Mouse (Mus musculus): Measurements from ENCODE around the gene Pla2g4f. TPM values are rescaled to one million over a fixed set of nuclear protein-coding genes. Genes with fewer than 3 reads are reported as not detected.

Pla2g4f gene
- polyA plus RNA-seq, 1 experiment from 2014 or later = not detected

DNA sequence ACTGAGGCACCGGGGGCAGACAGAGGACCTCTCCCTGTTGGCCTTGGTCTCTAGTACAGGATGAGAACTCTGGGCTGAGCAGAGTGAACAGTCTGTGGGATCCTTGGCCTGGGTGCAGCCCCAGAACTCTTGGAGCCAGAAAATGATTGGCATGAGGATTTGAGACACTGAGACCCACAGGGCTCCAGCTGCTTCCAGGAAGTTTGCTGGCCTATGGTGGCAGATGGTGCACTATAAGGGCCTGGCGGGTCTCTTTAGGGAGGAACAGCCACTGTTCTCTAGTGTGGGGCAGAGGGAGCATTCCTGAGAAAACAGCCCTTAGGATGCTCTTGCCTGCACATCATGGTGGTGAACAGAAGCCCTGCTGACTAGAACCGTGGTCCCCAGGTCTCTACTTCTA lies 25.6 kb downstream of the Pla2g4f start:
- H3K27ac ChIP-seq (ENCODE audit: low read depth, low read length) = no peak overlapping the region
- H3K9me3 ChIP-seq (replicated peaks; ENCODE audit: control insufficient read depth, low read length) = no peaks in the 10 kb centered on the region
- no peaks in the 10 kb centered on the region for H3K27me3 ChIP-seq (ENCODE audit: control insufficient read depth, insufficient read depth, low read length)
- no peak overlapping the region for H3K9ac ChIP-seq (ENCODE audit: low read depth, low read length)
- no peaks in the 10 kb centered on the region for H3K4me1 ChIP-seq (ENCODE audit: control insufficient read depth, insufficient read depth, low read length)
- no peak overlapping the region for H3K4me2 ChIP-seq
- no peaks in the 10 kb centered on the region for H3K36me3 ChIP-seq (ENCODE audit: control insufficient read depth, insufficient read depth, low read length)
- no peak overlapping the region for H3K4me3 ChIP-seq (ENCODE audit: low read depth, low read length)
- ATAC-seq (replicated peaks; ENCODE audit: insufficient number of reproducible peaks, low FRiP score, low TSS enrichment) = no peak
- WGBS (ENCODE audit: insufficient replicate concordance) = 79% methylated on average over 3 of the region's 3 CpGs

DNA sequence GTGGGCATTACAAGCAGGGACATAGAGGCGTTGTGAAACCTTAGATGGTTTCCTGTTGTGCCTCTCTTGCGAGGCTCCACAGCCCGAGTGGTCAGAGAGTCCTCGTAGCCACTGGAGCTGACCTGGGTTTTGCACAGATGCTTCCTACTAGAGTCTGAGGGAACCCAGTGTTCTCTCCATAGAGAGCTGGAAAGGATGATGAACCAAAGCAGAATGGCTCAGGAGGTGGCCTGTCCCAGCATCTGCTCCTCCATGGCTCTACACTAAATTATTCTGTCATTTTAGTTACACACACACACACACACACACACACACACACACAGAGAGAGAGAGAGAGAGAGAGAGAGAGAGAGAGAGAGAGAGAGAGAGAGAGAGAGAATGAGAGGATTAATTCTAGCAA lies 28.3 kb downstream of the Pla2g4f start:
- no peaks in the 10 kb centered on the region for H3K36me3 ChIP-seq (ENCODE audit: control insufficient read depth, insufficient read depth, low read length)
- H3K4me3 ChIP-seq (ENCODE audit: low read depth, low read length) = no peak overlapping the region
- no peak overlapping the region for H3K9ac ChIP-seq (ENCODE audit: low read depth, low read length)
- H3K9me3 ChIP-seq (replicated peaks; ENCODE audit: control insufficient read depth, low read length) = no peaks in the 10 kb centered on the region
- H3K27ac ChIP-seq (ENCODE audit: low read depth, low read length) = no peak overlapping the region
- H3K27me3 ChIP-seq (ENCODE audit: control insufficient read depth, insufficient read depth, low read length) = no peaks in the 10 kb centered on the region
- H3K4me1 ChIP-seq (ENCODE audit: control insufficient read depth, insufficient read depth, low read length) = no peaks in the 10 kb centered on the region
- WGBS (ENCODE audit: insufficient replicate concordance) = 73% methylated on average over 4 of the region's 4 CpGs
- H3K4me2 ChIP-seq = no peak overlapping the region
- ATAC-seq (replicated peaks; ENCODE audit: insufficient number of reproducible peaks, low FRiP score, low TSS enrichment) = no peak

DNA sequence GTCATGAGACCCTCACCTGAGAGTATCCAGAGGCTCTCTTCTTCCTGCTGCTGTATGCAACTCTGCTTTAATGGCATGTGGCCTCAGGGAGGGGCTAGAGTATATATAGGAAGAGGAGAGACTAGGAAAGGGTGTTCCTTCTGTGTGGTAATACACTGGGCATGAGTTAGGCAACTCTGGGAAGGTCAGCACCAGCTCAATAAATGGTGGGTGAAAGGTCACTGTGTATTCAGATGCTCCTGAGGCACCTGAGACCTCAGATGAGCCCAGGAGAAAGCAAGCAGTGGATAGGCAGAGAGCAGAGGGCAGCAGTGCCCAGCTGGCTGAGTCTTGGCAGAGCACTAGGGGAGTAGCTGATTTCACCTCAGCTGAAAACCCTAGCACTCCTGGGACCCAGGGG lies 29.3 kb downstream of the Pla2g4f start:
- ATAC-seq (replicated peaks; ENCODE audit: insufficient number of reproducible peaks, low FRiP score, low TSS enrichment) = no peak
- Histone ChIP-seq H3K9me3 (replicated peaks; ENCODE audit: control insufficient read depth, low read length) (no peaks in the 10 kb centered on the region), H3K4me1 (ENCODE audit: control insufficient read depth, insufficient read depth, low read length) (no peaks in the 10 kb centered on the region), H3K4me2 (no peak overlapping the region), H3K4me3 (ENCODE audit: low read depth, low read length) (no peak overlapping the region), H3K27me3 (ENCODE audit: control insufficient read depth, insufficient read depth, low read length) (no peaks in the 10 kb centered on the region), H3K36me3 (ENCODE audit: control insufficient read depth, insufficient read depth, low read length) (no peaks in the 10 kb centered on the region), H3K27ac (ENCODE audit: low read depth, low read length) (no peak overlapping the region), H3K9ac (ENCODE audit: low read depth, low read length) (no peak overlapping the region)

DNA sequence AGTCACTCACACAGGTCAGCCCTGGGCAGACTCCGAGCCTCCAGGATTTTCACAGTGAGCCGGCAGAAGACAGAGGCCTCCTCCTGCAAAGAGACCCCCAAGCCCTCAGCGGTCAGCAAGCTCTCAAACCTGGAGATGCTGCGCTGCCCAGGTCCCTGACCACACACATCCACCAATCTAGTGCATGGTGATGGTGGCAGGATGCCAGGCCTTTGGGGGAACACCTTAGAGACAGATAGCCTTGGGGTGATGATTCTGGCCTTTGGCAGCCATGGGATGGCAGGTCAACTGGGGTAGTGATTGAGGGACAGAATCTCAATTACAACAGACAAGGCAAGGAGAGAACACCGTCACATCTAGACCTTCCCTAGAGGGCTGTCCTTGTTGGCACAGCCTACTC lies 29.9 kb downstream of the Pla2g4f start:
- H3K27ac ChIP-seq (ENCODE audit: low read depth, low read length) = no peak overlapping the region
- no peaks in the 10 kb centered on the region for H3K27me3 ChIP-seq (ENCODE audit: control insufficient read depth, insufficient read depth, low read length)
- no peaks in the 10 kb centered on the region for H3K9me3 ChIP-seq (replicated peaks; ENCODE audit: control insufficient read depth, low read length)
- H3K9ac ChIP-seq (ENCODE audit: low read depth, low read length) = no peak overlapping the region
- H3K4me1 ChIP-seq (ENCODE audit: control insufficient read depth, insufficient read depth, low read length) = no peaks in the 10 kb centered on the region
- ATAC-seq (replicated peaks; ENCODE audit: insufficient number of reproducible peaks, low FRiP score, low TSS enrichment) = no peak
- 73% methylated on average over 5 of the region's 5 CpGs for WGBS (ENCODE audit: insufficient replicate concordance)
- H3K4me2 ChIP-seq = no peak overlapping the region
- no peak overlapping the region for H3K4me3 ChIP-seq (ENCODE audit: low read depth, low read length)
- H3K36me3 ChIP-seq (ENCODE audit: control insufficient read depth, insufficient read depth, low read length) = no peaks in the 10 kb centered on the region

DNA sequence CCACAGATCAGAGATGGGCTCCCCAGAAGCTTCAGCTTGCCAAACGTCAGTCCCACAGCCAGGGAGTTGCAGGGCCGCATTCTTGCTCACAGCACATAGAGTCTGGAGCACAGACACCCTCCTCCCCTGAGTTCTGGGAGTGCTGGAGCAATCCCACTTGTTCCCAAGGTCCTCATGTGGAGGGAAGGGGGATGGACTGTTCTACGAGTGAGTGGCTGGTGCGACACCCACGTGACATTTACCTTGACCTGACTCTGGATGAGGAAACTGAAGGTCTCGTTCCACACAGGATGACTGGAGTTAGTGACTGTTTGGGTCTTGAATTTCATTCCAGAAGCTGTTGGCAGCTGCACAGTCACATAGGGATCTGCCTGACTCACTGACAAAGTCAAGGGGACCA lies 30.4 kb downstream of the Pla2g4f start:
- H3K27ac ChIP-seq (ENCODE audit: low read depth, low read length) = no peak overlapping the region
- no peak for ATAC-seq (replicated peaks; ENCODE audit: insufficient number of reproducible peaks, low FRiP score, low TSS enrichment)
- H3K4me2 ChIP-seq = no peak overlapping the region
- H3K27me3 ChIP-seq (ENCODE audit: control insufficient read depth, insufficient read depth, low read length) = no peaks in the 10 kb centered on the region; the same call in 1 of the 2 replicates
- H3K4me1 ChIP-seq (ENCODE audit: control insufficient read depth, insufficient read depth, low read length) = no peaks in the 10 kb centered on the region
- no peaks in the 10 kb centered on the region for H3K9me3 ChIP-seq (replicated peaks; ENCODE audit: control insufficient read depth, low read length)
- H3K9ac ChIP-seq (ENCODE audit: low read depth, low read length) = no peak overlapping the region
- WGBS (ENCODE audit: insufficient replicate concordance) = 46% methylated on average over 6 of the region's 6 CpGs
- no peaks in the 10 kb centered on the region for H3K36me3 ChIP-seq (ENCODE audit: control insufficient read depth, insufficient read depth, low read length)
- no peak overlapping the region for H3K4me3 ChIP-seq (ENCODE audit: low read depth, low read length)

- Histone ChIP-seq H3K4me1 (ENCODE audit: control insufficient read depth, insufficient read depth, low read length) (no peaks in the 10 kb centered on the region), H3K27me3 (ENCODE audit: control insufficient read depth, insufficient read depth, low read length) (no peaks in the 10 kb centered on the region; the same call in 1 of the 2 replicates), H3K9me3 (replicated peaks; ENCODE audit: control insufficient read depth, low read length) (no peaks in the 10 kb centered on the region), H3K36me3 (ENCODE audit: control insufficient read depth, insufficient read depth, low read length) (no peaks in the 10 kb centered on the region), H3K4me3 (ENCODE audit: low read depth, low read length) (no peak overlapping the region), H3K4me2 (no peak overlapping the region), H3K27ac (ENCODE audit: low read depth, low read length) (no peak overlapping the region), H3K9ac (ENCODE audit: low read depth, low read length) (no peak overlapping the region)
- 50% methylated on average over 3 of the region's 3 CpGs for WGBS (ENCODE audit: insufficient replicate concordance)
- ATAC-seq (replicated peaks; ENCODE audit: insufficient number of reproducible peaks, low FRiP score, low TSS enrichment) = no peak
Measured at GRCm38 (mm10) chr2:120281221-120281620, 32.7 kb downstream of the Pla2g4f start.

DNA sequence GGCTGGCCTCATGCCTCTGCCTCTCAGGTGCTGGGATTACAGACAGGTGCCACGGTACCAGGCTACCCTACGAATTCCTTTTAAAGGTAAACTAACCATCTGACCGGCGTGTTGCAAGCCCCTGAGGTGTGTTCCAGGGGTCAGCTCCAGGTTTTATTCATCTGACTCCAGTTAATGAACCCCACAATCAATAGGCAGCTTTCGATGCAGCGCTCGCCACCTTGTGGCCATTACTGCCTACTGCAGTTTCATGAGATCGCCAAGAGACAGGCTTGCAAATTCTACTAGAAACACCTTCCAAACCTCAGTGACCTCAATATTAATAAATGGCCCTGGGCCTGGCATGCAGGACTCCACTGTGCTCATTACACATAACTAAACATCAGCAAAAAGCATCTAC lies 34.0 kb downstream of the Pla2g4f start:
- no peaks in the 10 kb centered on the region; the same call in 1 of the 2 replicates for H3K27me3 ChIP-seq (ENCODE audit: control insufficient read depth, insufficient read depth, low read length)
- no peaks in the 10 kb centered on the region for H3K9me3 ChIP-seq (replicated peaks; ENCODE audit: control insufficient read depth, low read length)
- no peak for ATAC-seq (replicated peaks; ENCODE audit: insufficient number of reproducible peaks, low FRiP score, low TSS enrichment)
- H3K36me3 ChIP-seq (ENCODE audit: control insufficient read depth, insufficient read depth, low read length) = no peaks in the 10 kb centered on the region
- H3K4me3 ChIP-seq (ENCODE audit: low read depth, low read length) = no peak overlapping the region
- no peak overlapping the region for H3K4me2 ChIP-seq
- no peak overlapping the region for H3K9ac ChIP-seq (ENCODE audit: low read depth, low read length)
- 16% methylated on average over 8 of the region's 8 CpGs for WGBS (ENCODE audit: insufficient replicate concordance)
- H3K4me1 ChIP-seq (ENCODE audit: control insufficient read depth, insufficient read depth, low read length) = no peaks in the 10 kb centered on the region
- H3K27ac ChIP-seq (ENCODE audit: low read depth, low read length) = no peak overlapping the region

- no peak overlapping the region for H3K4me2 ChIP-seq
- 77% methylated on average over 4 of the region's 4 CpGs for WGBS (ENCODE audit: insufficient replicate concordance)
- no peaks in the 10 kb centered on the region for H3K9me3 ChIP-seq (replicated peaks; ENCODE audit: control insufficient read depth, low read length)
- H3K4me3 ChIP-seq (ENCODE audit: low read depth, low read length) = no peak overlapping the region
- ATAC-seq (replicated peaks; ENCODE audit: insufficient number of reproducible peaks, low FRiP score, low TSS enrichment) = no peak
- no peak overlapping the region for H3K27ac ChIP-seq (ENCODE audit: low read depth, low read length)
- no peak overlapping the region for H3K9ac ChIP-seq (ENCODE audit: low read depth, low read length)
- H3K4me1 ChIP-seq (ENCODE audit: control insufficient read depth, insufficient read depth, low read length) = no peaks in the 10 kb centered on the region
- no peaks in the 10 kb centered on the region; the same call in 1 of the 2 replicates for H3K27me3 ChIP-seq (ENCODE audit: control insufficient read depth, insufficient read depth, low read length)
- no peaks in the 10 kb centered on the region for H3K36me3 ChIP-seq (ENCODE audit: control insufficient read depth, insufficient read depth, low read length)
Measured at GRCm38 (mm10) chr2:120276951-120277350, 37.0 kb downstream of the Pla2g4f start.

DNA sequence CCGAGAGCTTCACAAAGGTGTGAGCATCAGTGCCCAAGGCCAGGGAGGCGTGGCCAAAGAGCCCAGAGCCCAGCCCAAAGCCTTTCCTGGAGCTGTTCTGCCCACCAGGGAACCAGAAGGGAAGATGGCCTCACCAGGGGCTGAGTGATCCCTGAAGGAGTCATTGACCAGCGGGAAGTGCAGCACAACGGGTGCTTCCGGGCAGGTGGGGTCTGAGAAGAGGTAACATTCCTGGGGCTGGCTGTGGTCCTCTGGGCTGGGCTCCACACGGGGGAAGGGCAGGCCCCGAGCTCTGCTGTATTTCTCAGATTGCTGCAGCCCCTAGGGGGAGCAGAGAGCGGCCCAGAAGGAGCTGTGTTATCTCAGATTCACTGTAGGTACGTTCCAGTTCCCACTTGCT lies 45.3 kb downstream of the Pla2g4f start:
- Histone ChIP-seq H3K27ac (ENCODE audit: low read depth, low read length) (no peak overlapping the region), H3K4me1 (ENCODE audit: control insufficient read depth, insufficient read depth, low read length) (no peaks in the 10 kb centered on the region; the same call in 1 of the 2 replicates), H3K4me2 (peak overlapping the region; percentile 53), H3K9ac (ENCODE audit: low read depth, low read length) (peak overlapping the region; percentile 43; the same call in 1 of the 2 replicates), H3K4me3 (ENCODE audit: low read depth, low read length) (0 out of 2 replicates have a peak overlapping the region, but pooled peaks have one; percentile 5), H3K36me3 (ENCODE audit: control insufficient read depth, insufficient read depth, low read length) (no peaks in the 10 kb centered on the region), H3K9me3 (replicated peaks; ENCODE audit: control insufficient read depth, low read length) (no peaks in the 10 kb centered on the region), H3K27me3 (ENCODE audit: control insufficient read depth, insufficient read depth, low read length) (peaks cover 18% of the 10 kb centered on the region)
- 0 out of 2 replicates have a peak, but pooled peaks have one; percentile 22 for ATAC-seq (replicated peaks; ENCODE audit: insufficient number of reproducible peaks, low FRiP score, low TSS enrichment)
- under 1% methylated on average over 9 of the region's 9 CpGs for WGBS (ENCODE audit: insufficient replicate concordance)

Data from heart, embryonic 11.5 days (tissue).